Mouse (Mus musculus) layer of hippocampus, adult 9-10 months (tissue): Measurements from ENCODE around the gene Trpv2.

Experiments
- DNase-seq: peaks from one replicate; pipeline ENCODE4 v3.0.0; 2022; ENCODE audit warnings: low spot score

Gene Trpv2

GRCm38 (mm10) chr11:62573959-62574702, at the start of gene Trpv2:
Gene Trpv2, plus strand, starts transcription at chr11:62574486.
- no peak for DNase-seq

DNA sequence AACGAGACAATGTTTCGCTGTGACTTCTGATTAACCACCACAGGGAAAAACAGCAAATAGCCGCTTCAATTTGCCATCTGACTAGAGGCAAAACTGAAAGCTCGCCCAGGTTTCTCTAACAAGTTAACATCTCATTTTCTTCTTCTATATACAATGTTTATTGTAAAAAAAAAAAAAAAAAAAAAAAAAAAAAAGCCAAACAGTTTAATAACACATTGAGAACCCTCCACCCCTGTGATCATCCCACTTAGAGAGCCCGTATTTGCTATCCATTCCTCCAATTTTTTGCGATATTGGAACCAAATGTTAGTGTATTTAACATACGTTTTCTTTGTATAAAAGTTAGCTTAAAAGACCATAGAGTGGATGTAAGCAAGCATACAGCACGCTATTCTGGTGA, 37.2 kb upstream of the Trpv2 start:
- no peak for DNase-seq

DNA sequence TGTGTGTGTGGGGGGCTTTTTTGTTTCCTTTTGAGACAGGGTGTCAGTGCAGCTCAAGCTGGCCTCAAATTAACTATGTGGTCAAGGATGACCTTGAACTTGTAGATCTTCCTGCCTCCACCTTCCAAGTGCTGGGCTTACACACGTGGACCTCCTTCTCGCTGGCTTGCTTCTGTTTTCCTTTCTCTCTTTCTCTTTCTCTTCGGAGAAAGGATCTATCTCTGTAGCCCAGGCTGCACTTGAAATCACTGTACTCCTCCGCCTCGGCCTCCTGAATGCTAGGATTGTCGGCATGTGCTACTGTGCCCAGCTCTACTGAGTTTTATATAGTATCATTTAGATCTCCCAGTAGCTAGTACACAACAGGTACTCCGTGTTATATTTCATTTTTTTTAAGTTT, 36.7 kb upstream of the Trpv2 start:
- DNase-seq = no peak

DNA sequence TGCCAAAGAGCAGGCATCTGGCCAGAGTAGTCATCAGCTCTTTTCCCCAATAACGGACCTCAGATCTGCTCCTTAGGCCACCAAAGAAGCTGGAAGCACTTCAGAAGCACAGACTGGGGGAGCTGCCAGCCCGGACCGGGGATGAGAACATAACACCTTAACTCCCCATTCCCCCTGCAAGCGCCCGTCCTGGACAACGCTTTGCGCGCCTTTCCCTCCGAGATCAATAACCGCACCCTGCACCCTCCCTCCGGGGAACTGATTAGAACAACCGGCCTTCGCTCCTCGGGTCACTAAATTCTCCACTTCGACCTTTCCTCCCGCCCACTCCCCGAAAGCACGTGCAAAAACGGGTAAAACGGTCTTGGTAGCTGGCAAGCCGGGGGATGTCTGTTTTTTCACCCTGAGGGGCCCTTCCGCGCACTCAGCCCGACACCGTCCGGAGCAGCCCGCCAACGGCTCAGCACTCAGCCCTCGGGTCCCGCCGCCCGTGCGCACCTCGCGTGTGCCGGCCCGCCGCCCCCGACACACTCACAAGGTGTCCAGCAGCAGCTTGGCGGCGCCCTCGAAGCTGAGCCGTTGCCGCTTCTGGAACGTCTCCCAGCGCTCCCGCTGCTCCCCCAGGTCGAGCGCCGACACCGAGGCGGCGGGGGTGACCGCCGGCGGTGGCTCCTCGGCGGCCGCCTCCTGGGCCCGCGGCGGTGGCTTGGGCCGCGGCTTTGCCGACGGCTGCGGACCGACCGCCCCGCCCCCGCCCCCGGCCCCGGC, 35.8 kb upstream of the Trpv2 start:
- no peak for DNase-seq

DNA sequence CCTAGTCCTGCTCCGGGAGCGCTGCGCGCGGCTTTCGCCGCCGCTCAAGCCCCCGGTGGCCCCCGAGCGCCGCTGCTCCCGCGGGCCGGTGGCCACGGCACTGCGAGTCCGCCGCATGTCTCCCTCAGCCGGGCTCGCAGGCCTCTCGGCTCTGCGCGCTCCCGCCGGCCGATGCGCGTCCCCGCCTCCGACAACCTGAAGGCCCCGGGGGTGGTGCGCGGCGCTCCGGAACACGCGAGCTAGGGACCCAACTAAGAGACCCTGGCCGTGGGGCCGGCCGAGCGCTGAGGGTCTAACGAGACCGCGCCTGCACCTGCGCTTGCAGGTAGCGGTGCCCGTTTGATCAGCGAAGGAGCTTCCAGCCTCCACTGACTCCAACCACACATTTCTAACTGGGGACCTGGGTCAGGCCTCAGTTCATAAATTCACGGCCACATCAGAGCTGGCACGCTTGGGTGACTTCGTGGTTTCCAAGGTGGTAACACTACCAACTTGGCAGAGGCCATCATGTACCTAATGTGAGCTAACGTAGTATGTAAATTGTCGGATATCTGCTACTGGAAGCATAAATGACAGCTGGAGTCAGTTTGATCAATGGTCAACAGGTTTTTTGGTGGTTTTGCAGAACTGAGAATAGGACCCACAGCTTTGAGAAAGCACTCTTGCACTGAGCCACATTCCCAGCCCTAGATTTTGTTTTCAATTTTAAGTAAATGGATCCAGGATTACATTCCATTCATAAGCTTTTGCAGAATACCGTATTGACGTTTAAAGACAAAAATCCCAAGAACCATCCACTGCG, 35.0 kb upstream of the Trpv2 start, which contains the start of gene Cenpv:
Cenpv (minus strand) TSS at position 173 of the 802 bp plus-strand sequence.
- DNase-seq = peak; percentile 29

DNA sequence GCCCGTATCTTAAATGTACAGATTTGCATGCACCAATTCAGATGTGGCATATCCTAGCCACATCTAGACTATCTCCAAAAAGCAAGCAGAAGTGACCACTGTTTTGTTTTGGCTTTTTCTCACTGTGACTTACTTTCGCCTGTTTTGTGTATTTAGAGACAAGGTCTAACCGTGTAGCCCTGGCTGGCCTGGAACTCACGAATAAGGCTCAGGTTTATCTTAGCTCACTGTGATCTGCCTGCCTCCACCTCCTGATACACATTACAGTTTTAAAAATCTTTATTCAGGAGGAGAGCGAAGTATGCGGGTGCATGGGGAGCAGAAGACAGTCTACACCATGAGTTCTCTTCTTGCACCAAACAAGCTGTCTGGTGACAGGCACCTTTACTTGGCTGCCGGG, 34.1 kb upstream of the Trpv2 start:
- DNase-seq = no peak

GRCm38 (mm10) chr11:62540969-62541368, 33.3 kb upstream of the Trpv2 start:
- no peak for DNase-seq

GRCm38 (mm10) chr11:62541581-62541980, 32.7 kb upstream of the Trpv2 start:
- DNase-seq = no peak

DNA sequence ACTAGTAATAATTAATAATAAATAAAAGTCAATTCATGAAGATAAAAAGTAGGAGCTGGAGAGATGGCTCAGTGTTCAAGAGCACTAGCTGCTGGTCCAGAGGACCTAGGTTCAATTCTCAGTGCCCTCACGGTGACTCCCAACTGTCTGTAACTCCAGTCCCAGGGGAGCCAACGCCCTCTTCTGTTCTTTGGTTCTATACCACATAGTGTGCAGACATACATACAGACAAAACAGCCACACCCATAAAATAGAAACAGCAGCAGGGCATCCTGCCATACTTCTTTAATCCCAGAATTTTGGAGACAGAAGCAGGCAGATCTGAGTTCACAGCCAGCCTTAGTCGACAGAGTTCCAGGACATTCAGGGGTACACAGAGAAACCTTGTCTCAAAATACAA, 30.3 kb upstream of the Trpv2 start:
- DNase-seq = no peak

- DNase-seq = peak; percentile 47
Measured at GRCm38 (mm10) chr11:62549782-62550181, 24.5 kb upstream of the Trpv2 start.

GRCm38 (mm10) chr11:62550227-62550685, 24.0 kb upstream of the Trpv2 start:
- peak; percentile 54 for DNase-seq

GRCm38 (mm10) chr11:62550727-62551225, 23.5 kb upstream of the Trpv2 start, which contains the start of gene Ubb:
Gene Ubb, plus strand, starts transcription at chr11:62551171.
- peak; percentile 97 for DNase-seq

DNA sequence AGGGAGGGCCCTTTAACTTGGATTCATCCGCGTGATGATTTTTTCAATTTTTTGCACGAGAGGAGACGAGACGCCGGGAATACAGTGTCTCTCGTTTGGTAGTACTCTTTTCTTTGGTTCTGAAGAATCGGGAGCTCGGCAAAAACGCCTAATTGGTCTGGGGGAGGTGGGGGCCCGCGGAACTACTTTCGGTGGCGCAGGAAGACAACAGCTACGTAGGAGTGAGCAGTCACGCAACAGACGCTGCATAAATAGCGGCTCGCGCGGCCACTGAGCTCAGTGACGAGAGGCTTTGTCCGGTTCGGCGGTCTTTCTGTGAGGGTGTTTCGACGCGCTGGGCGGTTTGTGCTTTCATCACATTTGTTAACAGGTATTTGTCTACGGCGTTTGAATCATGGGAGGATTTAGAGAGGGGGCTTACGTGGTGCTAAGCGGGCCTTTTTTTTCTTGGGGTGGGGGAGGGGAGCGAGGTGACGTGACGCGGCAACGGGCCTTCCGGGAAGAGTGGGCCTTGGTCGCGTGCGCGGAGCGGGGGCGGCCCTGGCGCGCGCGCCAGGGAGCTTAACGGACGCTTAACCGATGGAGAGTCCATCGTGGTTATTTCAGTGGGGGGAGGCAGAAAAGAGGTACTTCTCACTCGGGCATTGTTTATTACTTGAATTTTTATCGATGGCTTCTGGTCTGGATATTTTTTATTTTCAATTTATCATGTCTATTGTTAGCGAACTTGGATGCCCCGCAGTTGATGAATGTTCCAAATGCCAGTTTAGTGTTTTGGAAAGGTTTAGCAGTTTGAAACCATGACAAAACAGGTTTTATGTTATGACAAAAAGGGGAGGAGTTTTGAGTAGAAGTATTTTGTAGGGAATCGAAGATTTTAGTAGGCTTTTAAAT, 22.8 kb upstream of the Trpv2 start:
- peak; percentile 77 for DNase-seq

DNA sequence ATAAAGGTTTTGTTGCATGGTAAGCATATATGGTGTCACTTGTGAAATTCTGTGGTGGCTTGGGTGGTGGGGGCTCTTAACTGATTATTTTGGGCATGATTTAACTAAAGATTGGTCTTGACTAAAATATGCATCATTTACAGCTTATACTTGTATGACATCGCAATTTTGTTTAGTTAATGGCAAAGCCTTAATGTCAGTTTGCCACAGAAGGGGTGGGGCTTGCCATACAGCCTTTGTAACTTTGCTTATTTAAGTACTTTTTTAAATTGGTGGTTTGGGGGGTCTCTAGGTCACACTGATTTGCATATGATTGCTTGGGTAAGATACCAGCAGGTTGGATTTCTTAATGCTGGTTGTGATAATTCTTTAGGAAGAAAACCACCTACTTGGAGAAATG, 21.1 kb upstream of the Trpv2 start:
- no peak for DNase-seq

GRCm38 (mm10) chr11:62553633-62554032, 20.7 kb upstream of the Trpv2 start:
- DNase-seq = no peak

GRCm38 (mm10) chr11:62554163-62554855, 20.0 kb upstream of the Trpv2 start:
- DNase-seq = no peak

GRCm38 (mm10) chr11:62554934-62555517, 19.3 kb upstream of the Trpv2 start:
- no peak for DNase-seq

- no peak for DNase-seq
Measured at GRCm38 (mm10) chr11:62555896-62556412, 18.3 kb upstream of the Trpv2 start.

- no peak for DNase-seq
Measured at GRCm38 (mm10) chr11:62557205-62557604, 17.1 kb upstream of the Trpv2 start.

DNA sequence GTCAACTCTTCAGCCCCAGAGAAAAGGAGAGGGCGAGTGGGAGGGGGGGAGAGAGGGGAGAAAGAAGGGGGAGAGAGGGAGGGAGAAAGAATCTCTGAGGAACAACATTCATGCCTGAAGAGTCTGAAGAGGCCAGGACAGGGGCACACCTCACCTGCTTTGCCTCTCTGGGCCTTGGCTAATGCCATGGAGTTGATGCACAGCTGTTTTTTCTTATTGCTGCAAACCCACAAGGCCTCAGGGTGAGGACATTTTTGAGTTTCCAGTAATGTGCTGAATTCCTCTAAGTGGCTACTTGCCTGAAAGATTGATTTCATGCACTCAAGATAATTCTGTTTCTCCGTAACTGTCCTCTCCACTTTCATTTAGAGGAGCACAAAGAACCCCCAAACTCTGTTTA, 16.1 kb upstream of the Trpv2 start:
- DNase-seq = no peak
